Mouse (Mus musculus): ENCODE results near the gene Osbpl11.

- TF ChIP-seq CTCF (conservative IDR thresholded peaks at IDR 0.05; ENCODE audit: insufficient read depth, insufficient read length, low read depth, low read length) (no peak), POLR2A (IDR thresholded peaks at IDR 0.05; ENCODE audit: low read depth, low read length) (no peak)
These were observed 26.9 kb upstream of the Osbpl11 start for GRCm38 (mm10) chr16:33158006-33158405.
